Mouse (Mus musculus) hindbrain, embryonic 16.5 days (tissue): ENCODE measurements around the gene Tpbpb. TPM values are rescaled to one million over a fixed set of nuclear protein-coding genes. Genes with fewer than 3 reads are reported as not detected.
"Not testable (repeated sequence)": the region's sequence is repeated elsewhere in the genome, so short reads cannot be mapped to it uniquely, and the experiment has no call there.

ENCODE experiments used
- ATAC-seq: fragments of 200-750 bp; cut with Nextera tagmentation; 2 replicates; pipeline ENCODE4 v1.8.0; 2017; ENCODE audit warnings: moderate TSS enrichment, moderate library complexity
- H3K27ac ChIP-seq: fragments of 300-500 bp; sonication (generic); 2 replicates; pipeline ENCODE4 v1.5.1; 2014; ENCODE audit warnings: low read depth, mild to moderate bottlenecking, control low read depth, low read length, moderate library complexity
- H3K27me3 ChIP-seq: fragments of 300-500 bp; sonication (generic); replicated peaks from 2 replicates; pipeline ENCODE4 v1.6.1; 2014; ENCODE audit warnings: low read length; ENCODE audit not compliant: control insufficient read depth, insufficient read depth
- H3K36me3 ChIP-seq: fragments of 300-500 bp; sonication (generic); 2 replicates; pipeline ENCODE4 v1.6.1; 2014; ENCODE audit warnings: mild to moderate bottlenecking, low read length, moderate library complexity, mixed read lengths; ENCODE audit not compliant: control insufficient read depth, insufficient read depth
- H3K4me1 ChIP-seq: fragments of 300-500 bp; sonication (generic); 2 replicates; pipeline ENCODE4 v1.6.1; 2014; ENCODE audit warnings: low read depth, low read length; ENCODE audit not compliant: control insufficient read depth, insufficient read depth
- H3K4me2 ChIP-seq: fragments of 300-500 bp; sonication (generic); 2 replicates; pipeline ENCODE4 v1.6.1; 2014; ENCODE audit warnings: mild to moderate bottlenecking, low read length, control low read depth, moderate library complexity
- H3K4me3 ChIP-seq: fragments of 300-500 bp; sonication (generic); 2 replicates; pipeline ENCODE4 v1.5.1; 2014; ENCODE audit warnings: mild to moderate bottlenecking, low read length, control low read depth, moderate library complexity
- H3K9ac ChIP-seq: fragments of 300-500 bp; sonication (generic); 2 replicates; pipeline ENCODE4 v1.6.1; 2014; ENCODE audit warnings: low read depth, mild to moderate bottlenecking, control low read depth, low read length, moderate library complexity
- H3K9me3 ChIP-seq: fragments of 300-500 bp; sonication (generic); 2 replicates; pipeline ENCODE4 v1.6.1; 2014; ENCODE audit warnings: mild to moderate bottlenecking, low read length, moderate library complexity; ENCODE audit not compliant: control insufficient read depth
- WGBS: fragments of 180-500 bp; shearing (Covaris S2); extraction: QIAGEN DNeasy Blood & Tissue Kit; methylation state at CpG from one replicate; pipeline ENCODE4 v1.1.7; 2014; 5-methylcytosine and 5-hydroxymethylcytosine counted together
- polyA plus RNA-seq: library from polyadenylated mRNA; unstranded; fragments of >200 nt; fragmentation: Nextera tagmentation; extraction: Ambion mirVana; gene quantifications from 2 replicates; pipeline ENCODE4 v1.2.1, GENCODE M21; 2015

Gene Tpbpb
- not detected in 2 replicates for polyA plus RNA-seq

GRCm38 (mm10) chr13:60904780-60905179 lies at the start of gene Tpbpb:
Gene Tpbpb, minus strand, starts transcription at chr13:60904880.
- H3K4me1 ChIP-seq, H3K36me3 ChIP-seq, H3K27me3 ChIP-seq, H3K27ac ChIP-seq, H3K9me3 ChIP-seq, ATAC-seq, H3K9ac ChIP-seq, H3K4me2 ChIP-seq, H3K4me3 ChIP-seq: not testable (repeated sequence)
- 83% methylated on average over 2 of the region's 2 CpGs for WGBS

GRCm38 (mm10) chr13:60941884-60942283 lies 37.2 kb upstream of the Tpbpb start, which contains the start of gene Tpbpa:
Gene Tpbpa, minus strand, starts transcription at chr13:60941984.
- H3K4me1 ChIP-seq, H3K4me3 ChIP-seq, H3K27me3 ChIP-seq, H3K36me3 ChIP-seq, ATAC-seq, H3K9ac ChIP-seq, H3K4me2 ChIP-seq, H3K27ac ChIP-seq, H3K9me3 ChIP-seq: not testable (repeated sequence)
- 79% methylated on average over 3 of the region's 3 CpGs for whole genome bisulfite sequencing

- no peak within 1 kb of the TSS for H3K4me2 ChIP-seq
- no peak within 1 kb of the TSS for H3K9ac ChIP-seq
- no peaks in the 10 kb centered on the region for H3K27me3 ChIP-seq
- no peak within 1 kb of the TSS for H3K27ac ChIP-seq
- no peaks in the 10 kb centered on the region for H3K36me3 ChIP-seq
- peaks cover 2% of the 10 kb centered on the region; the same call in 1 of the 2 replicates for H3K9me3 ChIP-seq
- no peak within 1 kb of the TSS for H3K4me3 ChIP-seq
- ATAC-seq, result no peak
- WGBS, result 76% methylated on average over 5 of the region's 5 CpGs
- no peaks in the 10 kb centered on the region for H3K4me1 ChIP-seq
These were observed 31.8 kb upstream of the Tpbpb start, which contains the start of the genes Gm49391 and Ctla2a for GRCm38 (mm10) chr13:60936500-60936901. Gene Gm49391, minus strand, starts transcription at chr13:60936571. Gene Ctla2a, minus strand, starts transcription at chr13:60936625.

- not testable (repeated sequence) for H3K27me3 ChIP-seq, H3K27ac ChIP-seq, H3K9ac ChIP-seq, H3K4me3 ChIP-seq, H3K9me3 ChIP-seq, ATAC-seq, H3K36me3 ChIP-seq, H3K4me2 ChIP-seq, H3K4me1 ChIP-seq
- 71% methylated on average over 2 of the region's 2 CpGs for WGBS
These were observed 30.8 kb upstream of the Tpbpb start, which contains the start of gene Gm49393 for GRCm38 (mm10) chr13:60935490-60935889. Gene Gm49393, minus strand, starts transcription at chr13:60935590.

- H3K4me2 ChIP-seq, result no peak within 1 kb of the TSS
- no peaks in the 10 kb centered on the region for H3K27me3 ChIP-seq
- H3K4me3 ChIP-seq, result no peak within 1 kb of the TSS
- no peak within 1 kb of the TSS for H3K9ac ChIP-seq
- H3K36me3 ChIP-seq, result no peaks in the 10 kb centered on the region
- ATAC-seq, result no peak
- 85% methylated on average over 3 of the region's 3 CpGs for WGBS
- no peaks in the 10 kb centered on the region for H3K4me1 ChIP-seq
- H3K9me3 ChIP-seq, result no peaks in the 10 kb centered on the region
- H3K27ac ChIP-seq, result no peak within 1 kb of the TSS
These were observed 7.4 kb downstream of the Tpbpb start, which contains the start of gene Ctla2b for GRCm38 (mm10) chr13:60897328-60897727. Gene Ctla2b, minus strand, starts transcription at chr13:60897447.

- not testable (repeated sequence) for H3K9ac ChIP-seq, H3K4me1 ChIP-seq, H3K4me3 ChIP-seq, H3K27me3 ChIP-seq, ATAC-seq, H3K4me2 ChIP-seq, H3K27ac ChIP-seq, H3K9me3 ChIP-seq, H3K36me3 ChIP-seq
- 85% methylated on average over 8 of the region's 8 CpGs for WGBS
These were observed 7.9 kb downstream of the Tpbpb start, which contains the start of gene Gm49392 for GRCm38 (mm10) chr13:60896794-60897193. Gene Gm49392, minus strand, starts transcription at chr13:60896894.

GRCm38 (mm10) chr13:60895406-60896160 lies 9.1 kb downstream of the Tpbpb start:
- no peak for ATAC-seq
- no peak overlapping the region for H3K4me2 ChIP-seq
- H3K36me3 ChIP-seq, result no peaks in the 10 kb centered on the region

GRCm38 (mm10) chr13:60892301-60892700 lies 12.4 kb downstream of the Tpbpb start:
- H3K9me3 ChIP-seq, result no peaks in the 10 kb centered on the region
- no peaks in the 10 kb centered on the region for H3K27me3 ChIP-seq
- ATAC-seq, result no peak
- no peak overlapping the region for H3K9ac ChIP-seq
- no peak overlapping the region for H3K4me3 ChIP-seq
- H3K27ac ChIP-seq, result no peak overlapping the region
- no peak overlapping the region for H3K4me2 ChIP-seq
- no peaks in the 10 kb centered on the region for H3K36me3 ChIP-seq
- H3K4me1 ChIP-seq, result no peaks in the 10 kb centered on the region
- 89% methylated on average over 1 of the region's 1 CpGs for WGBS

More at GRCm38 (mm10) chr13:60895406-60896160, 9.1 kb downstream of the Tpbpb start:
- Histone ChIP-seq H3K27me3 (no peaks in the 10 kb centered on the region), H3K9ac (no peak overlapping the region), H3K4me1 (no peaks in the 10 kb centered on the region), H3K9me3 (no peaks in the 10 kb centered on the region), H3K4me3 (no peak overlapping the region), H3K27ac (no peak overlapping the region)

- ATAC-seq, result no peak
- Histone ChIP-seq H3K4me1 (no peaks in the 10 kb centered on the region), H3K9ac (no peak within 1 kb of the TSS), H3K4me3 (no peak within 1 kb of the TSS), H3K27ac (no peak within 1 kb of the TSS), H3K27me3 (no peaks in the 10 kb centered on the region), H3K36me3 (no peaks in the 10 kb centered on the region), H3K9me3 (no peaks in the 10 kb centered on the region), H3K4me2 (no peak within 1 kb of the TSS)
- WGBS, result 62% methylated on average over 1 of the region's 1 CpGs
These were observed 40.4 kb downstream of the Tpbpb start, which contains the start of gene 4930486L24Rik for GRCm38 (mm10) chr13:60864281-60864680. Gene 4930486L24Rik, minus strand, starts transcription at chr13:60864475.
